Mouse (Mus musculus): ENCODE data around the gene Yipf1. TPM values are rescaled to one million over a fixed set of nuclear protein-coding genes. Genes with fewer than 3 reads are reported as not detected.
"Not testable (repeated sequence)": the region's sequence is repeated elsewhere in the genome, so short reads cannot be mapped to it uniquely, and the experiment has no call there.

Yipf1 gene
- polyA plus RNA-seq, 1 experiment from 2014 or later: 42.3 TPM

- Histone ChIP-seq H3K4me3 (no peak overlapping the region), H3K27ac (no peak overlapping the region), H3K36me3 (peaks cover 13% of the 10 kb centered on the region; the same call in 1 of the 2 replicates), H3K4me1 (peaks cover 6% of the 10 kb centered on the region), H3K27me3 (ENCODE audit: low read depth, poor library complexity, severe bottlenecking) (no peaks in the 10 kb centered on the region), H3K9me3 (replicated peaks) (no peaks in the 10 kb centered on the region)
- no peak for DNase-seq (ENCODE audit: low spot score)
- 85% methylated on average over 8 of the region's 8 CpGs for WGBS
These were observed 22.2 kb downstream of the Yipf1 start for GRCm38 (mm10) chr4:107336356-107336755.

GRCm38 (mm10) chr4:107337455-107337854 lies 23.3 kb downstream of the Yipf1 start:
- WGBS: 92% methylated on average over 5 of the region's 5 CpGs
- H3K4me3 ChIP-seq: no peak overlapping the region
- no peaks in the 10 kb centered on the region for H3K9me3 ChIP-seq (replicated peaks)
- no peak overlapping the region for H3K27ac ChIP-seq
- DNase-seq (ENCODE audit: low spot score): no peak
- H3K27me3 ChIP-seq (ENCODE audit: low read depth, poor library complexity, severe bottlenecking): no peaks in the 10 kb centered on the region
- H3K4me1 ChIP-seq: peaks cover 14% of the 10 kb centered on the region
- peaks cover 13% of the 10 kb centered on the region; the same call in 1 of the 2 replicates for H3K36me3 ChIP-seq

GRCm38 (mm10) chr4:107341354-107341753 lies 27.2 kb downstream of the Yipf1 start:
- Histone ChIP-seq H3K27ac (peak overlapping the region; percentile 56; the same call in 1 of the 2 replicates), H3K4me1 (peaks cover 14% of the 10 kb centered on the region), H3K9me3 (replicated peaks) (no peaks in the 10 kb centered on the region), H3K27me3 (ENCODE audit: low read depth, poor library complexity, severe bottlenecking) (no peaks in the 10 kb centered on the region), H3K4me3 (no peak overlapping the region), H3K36me3 (peaks cover 10% of the 10 kb centered on the region; the same call in 1 of the 2 replicates)
- peak; percentile 57 for DNase-seq (ENCODE audit: low spot score)
- 73% methylated on average over 5 of the region's 5 CpGs for WGBS

GRCm38 (mm10) chr4:107344612-107345011 lies 30.4 kb downstream of the Yipf1 start:
- H3K9me3 ChIP-seq (replicated peaks): no peaks in the 10 kb centered on the region
- peaks cover 11% of the 10 kb centered on the region; the same call in 1 of the 2 replicates for H3K36me3 ChIP-seq
- 85% methylated on average over 7 of the region's 7 CpGs for WGBS
- H3K4me3 ChIP-seq: no peak overlapping the region
- peaks cover 29% of the 10 kb centered on the region for H3K4me1 ChIP-seq
- DNase-seq (ENCODE audit: low spot score): no peak
- no peak overlapping the region for H3K27ac ChIP-seq
- H3K27me3 ChIP-seq (ENCODE audit: low read depth, poor library complexity, severe bottlenecking): no peaks in the 10 kb centered on the region

- no peaks in the 10 kb centered on the region for H3K27me3 ChIP-seq (ENCODE audit: low read depth, poor library complexity, severe bottlenecking)
- no peak overlapping the region for H3K4me3 ChIP-seq
- H3K4me1 ChIP-seq: peaks cover 16% of the 10 kb centered on the region
- H3K27ac ChIP-seq: no peak overlapping the region
- H3K9me3 ChIP-seq (replicated peaks): no peaks in the 10 kb centered on the region
- H3K36me3 ChIP-seq: peaks cover 13% of the 10 kb centered on the region; the same call in 1 of the 2 replicates
- DNase-seq (ENCODE audit: low spot score): no peak
- 67% methylated on average over 6 of the region's 6 CpGs for WGBS
These were observed 33.1 kb downstream of the Yipf1 start for GRCm38 (mm10) chr4:107347221-107347620.

- Histone ChIP-seq H3K4me3 (no peak overlapping the region), H3K9me3 (replicated peaks) (no peaks in the 10 kb centered on the region), H3K4me1 (peaks cover 17% of the 10 kb centered on the region), H3K36me3 (peaks cover 13% of the 10 kb centered on the region; the same call in 1 of the 2 replicates), H3K27me3 (ENCODE audit: low read depth, poor library complexity, severe bottlenecking) (no peaks in the 10 kb centered on the region), H3K27ac (peak overlapping the region; percentile 23; the same call in 1 of the 2 replicates)
- 82% methylated on average over 20 of the region's 20 CpGs for WGBS
- DNase-seq (ENCODE audit: low spot score): no peak
These were observed 34.6 kb downstream of the Yipf1 start for GRCm38 (mm10) chr4:107348529-107349310.

- no peaks in the 10 kb centered on the region for H3K9me3 ChIP-seq (replicated peaks)
- H3K27ac ChIP-seq: 0 out of 2 replicates have a peak overlapping the region, but pooled peaks have one; percentile 23
- peaks cover 13% of the 10 kb centered on the region; the same call in 1 of the 2 replicates for H3K36me3 ChIP-seq
- peaks cover 25% of the 10 kb centered on the region for H3K4me1 ChIP-seq
- no peak for DNase-seq (ENCODE audit: low spot score)
- WGBS: 60% methylated on average over 8 of the region's 8 CpGs
- no peak overlapping the region for H3K4me3 ChIP-seq
- H3K27me3 ChIP-seq (ENCODE audit: low read depth, poor library complexity, severe bottlenecking): no peaks in the 10 kb centered on the region
These were observed 35.3 kb downstream of the Yipf1 start for GRCm38 (mm10) chr4:107349311-107350008.

GRCm38 (mm10) chr4:107351368-107351767 lies 37.2 kb downstream of the Yipf1 start:
- no peak overlapping the region for H3K27ac ChIP-seq
- no peaks in the 10 kb centered on the region for H3K27me3 ChIP-seq (ENCODE audit: low read depth, poor library complexity, severe bottlenecking)
- no peak for DNase-seq (ENCODE audit: low spot score)
- no peaks in the 10 kb centered on the region for H3K9me3 ChIP-seq (replicated peaks)
- H3K4me3 ChIP-seq: no peak overlapping the region
- peaks cover 11% of the 10 kb centered on the region; the same call in 1 of the 2 replicates for H3K36me3 ChIP-seq
- H3K4me1 ChIP-seq: peaks cover 33% of the 10 kb centered on the region

GRCm38 (mm10) chr4:107353612-107354011 lies 39.4 kb downstream of the Yipf1 start:
- no peak for DNase-seq (ENCODE audit: low spot score)
- Histone ChIP-seq H3K27me3 (ENCODE audit: low read depth, poor library complexity, severe bottlenecking) (no peaks in the 10 kb centered on the region), H3K27ac (0 out of 2 replicates have a peak overlapping the region, but pooled peaks have one; percentile 48), H3K36me3 (peaks cover 10% of the 10 kb centered on the region), H3K4me3 (no peak overlapping the region), H3K9me3 (replicated peaks) (no peaks in the 10 kb centered on the region), H3K4me1 (peaks cover 26% of the 10 kb centered on the region)
- 85% methylated on average over 3 of the region's 3 CpGs for WGBS

- no peaks in the 10 kb centered on the region for H3K9me3 ChIP-seq (replicated peaks)
- no peak overlapping the region for H3K4me3 ChIP-seq
- peaks cover 21% of the 10 kb centered on the region for H3K4me1 ChIP-seq
- DNase-seq (ENCODE audit: low spot score): no peak
- H3K27ac ChIP-seq: peak overlapping the region; percentile 50
- no peaks in the 10 kb centered on the region for H3K27me3 ChIP-seq (ENCODE audit: low read depth, poor library complexity, severe bottlenecking)
- WGBS: 62% methylated on average over 5 of the region's 5 CpGs
- H3K36me3 ChIP-seq: peaks cover 12% of the 10 kb centered on the region
These were observed 40.0 kb downstream of the Yipf1 start for GRCm38 (mm10) chr4:107354126-107354525.

GRCm38 (mm10) chr4:107354543-107354942 lies 40.4 kb downstream of the Yipf1 start:
- H3K36me3 ChIP-seq: peaks cover 12% of the 10 kb centered on the region
- DNase-seq (ENCODE audit: low spot score): peak; percentile 48
- no peak overlapping the region for H3K4me3 ChIP-seq
- H3K4me1 ChIP-seq: peaks cover 17% of the 10 kb centered on the region
- no peaks in the 10 kb centered on the region for H3K9me3 ChIP-seq (replicated peaks)
- peak overlapping the region; percentile 50 for H3K27ac ChIP-seq
- H3K27me3 ChIP-seq (ENCODE audit: low read depth, poor library complexity, severe bottlenecking): no peaks in the 10 kb centered on the region
- 12% methylated on average over 4 of the region's 4 CpGs for WGBS

- not testable (repeated sequence) for H3K27me3 ChIP-seq (ENCODE audit: low read depth, poor library complexity, severe bottlenecking); DNase-seq (ENCODE audit: low spot score); H3K4me3 ChIP-seq; H3K27ac ChIP-seq; H3K9me3 ChIP-seq (replicated peaks); H3K36me3 ChIP-seq
- 39% methylated on average over 8 of the region's 8 CpGs for WGBS
- peaks cover 22% of the 10 kb centered on the region for H3K4me1 ChIP-seq
These were observed 43.0 kb downstream of the Yipf1 start for GRCm38 (mm10) chr4:107357172-107357571.

- H3K27me3 ChIP-seq (ENCODE audit: low read depth, poor library complexity, severe bottlenecking): no peaks in the 10 kb centered on the region
- no peak for DNase-seq (ENCODE audit: low spot score)
- peaks cover 22% of the 10 kb centered on the region for H3K4me1 ChIP-seq
- H3K4me3 ChIP-seq: no peak overlapping the region
- no peaks in the 10 kb centered on the region for H3K9me3 ChIP-seq (replicated peaks)
- 89% methylated on average over 3 of the region's 3 CpGs for WGBS
- no peak overlapping the region for H3K27ac ChIP-seq
- peaks cover 10% of the 10 kb centered on the region; the same call in 1 of the 2 replicates for H3K36me3 ChIP-seq
These were observed 44.3 kb downstream of the Yipf1 start for GRCm38 (mm10) chr4:107358460-107358859.
